Mouse (Mus musculus): ENCODE results near the gene Hoxd11. TPM values are rescaled to one million over a fixed set of nuclear protein-coding genes. Genes with fewer than 3 reads are reported as not detected.

Gene Hoxd11
- total RNA-seq, 2 experiments from 2014 or later = not detected

DNA sequence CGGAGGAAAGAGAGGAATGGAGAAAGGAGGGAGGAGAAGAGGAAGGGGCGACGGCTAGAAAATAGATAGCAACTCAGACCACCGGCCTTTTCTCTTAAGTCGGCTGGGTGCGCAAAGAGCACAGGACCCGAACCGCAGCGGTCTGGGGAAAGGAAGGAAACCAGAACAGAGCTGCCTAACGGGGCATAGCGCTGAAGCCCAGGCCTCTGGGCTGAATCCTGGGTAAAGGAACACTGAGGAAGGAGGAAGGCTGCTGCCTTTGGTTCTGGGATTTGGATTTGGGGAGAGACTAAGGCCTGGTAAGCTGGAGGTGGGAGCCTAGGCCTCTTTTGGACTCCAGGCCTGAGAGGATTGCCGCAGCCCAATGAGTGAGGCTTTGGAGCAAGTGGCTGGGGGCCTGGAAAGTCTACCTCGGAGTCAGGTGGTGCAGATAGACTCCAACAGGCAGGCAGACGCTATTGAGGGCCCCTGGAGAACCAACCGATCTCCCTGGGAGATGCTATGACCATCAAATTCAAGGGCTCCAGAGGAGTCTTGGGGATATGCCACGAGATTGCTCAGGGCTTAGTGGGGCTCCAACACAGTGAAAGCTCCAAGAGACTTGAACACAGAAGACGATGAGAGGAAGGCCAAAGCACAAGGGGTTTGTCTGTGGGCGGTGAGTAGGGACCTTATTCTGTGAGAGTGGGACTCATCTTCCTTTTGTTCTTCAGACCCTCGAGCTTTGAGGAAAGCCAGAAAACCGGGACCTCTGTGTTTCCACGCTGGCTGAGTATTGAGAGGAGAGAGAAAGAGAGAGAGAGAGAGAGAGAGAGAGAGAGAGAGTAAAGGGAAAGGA lies 1.4 kb downstream of the Hoxd11 start:
- DNase-seq (ENCODE audit: low spot score) = no peak

DNA sequence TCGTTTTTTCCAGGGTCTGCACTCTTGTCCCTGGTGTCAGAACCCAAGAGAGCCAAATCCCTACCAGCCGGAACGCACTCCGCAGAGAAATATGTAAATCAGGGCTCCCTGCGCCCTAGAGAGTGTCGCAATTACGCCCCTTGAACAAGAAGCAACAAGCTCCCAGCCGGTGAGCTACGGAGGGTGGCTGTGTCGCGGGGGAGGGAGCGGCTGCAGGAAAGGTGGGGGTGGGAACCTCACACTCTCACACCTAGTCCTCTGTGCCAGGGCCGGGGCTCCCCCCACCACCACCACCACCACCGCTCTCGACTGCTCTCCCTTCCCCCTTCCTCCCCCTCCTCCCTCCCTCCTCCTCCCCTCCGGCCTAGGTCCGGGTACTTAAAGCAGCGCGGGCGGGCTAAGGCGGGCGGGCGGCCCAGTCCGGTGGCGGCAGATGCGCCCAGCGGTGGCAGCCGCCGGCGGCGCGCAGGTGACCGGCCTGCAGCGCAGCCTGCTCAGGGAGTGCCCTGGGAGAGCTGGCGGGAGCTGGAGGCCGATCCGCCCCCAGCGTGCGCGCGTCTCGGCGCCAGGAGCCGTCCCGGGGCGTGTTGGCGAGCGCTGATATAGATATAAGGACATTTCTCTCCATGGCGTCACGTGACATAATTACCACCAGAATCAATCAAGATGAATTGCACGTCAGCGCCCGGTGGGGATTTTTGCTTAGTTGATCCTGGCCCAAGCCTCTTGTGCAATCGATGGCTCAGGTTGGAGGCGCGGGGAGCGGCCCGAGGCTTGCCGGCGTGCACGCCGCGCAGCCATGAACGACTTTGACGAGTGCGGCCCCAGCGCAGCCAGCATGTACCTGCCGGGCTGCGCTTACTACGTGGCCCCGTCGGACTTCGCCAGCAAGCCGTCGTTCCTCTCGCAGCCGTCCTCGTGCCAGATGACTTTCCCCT lies 2.5 kb downstream of the Hoxd11 start:
- DNase-seq (ENCODE audit: low spot score) = no peak

DNA sequence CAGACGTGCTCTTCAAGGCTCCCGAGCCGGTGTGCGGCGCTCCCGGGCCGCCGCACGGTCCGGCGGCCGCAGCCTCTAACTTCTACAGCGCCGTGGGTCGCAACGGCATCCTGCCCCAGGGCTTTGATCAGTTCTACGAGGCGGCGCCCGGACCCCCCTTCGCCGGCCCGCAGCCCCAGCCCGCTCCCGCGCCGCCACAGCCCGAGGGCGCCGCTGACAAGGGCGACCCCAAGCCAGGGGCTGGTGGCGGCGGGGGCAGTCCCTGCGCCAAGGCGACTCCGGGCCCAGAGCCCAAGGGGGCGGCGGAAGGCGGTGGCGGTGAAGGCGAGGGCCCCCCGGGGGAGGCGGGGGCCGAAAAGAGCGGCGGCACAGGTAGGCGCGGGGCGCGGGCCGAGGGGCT lies 3.4 kb downstream of the Hoxd11 start:
- no peak for DNase-seq (ENCODE audit: low spot score)

DNA sequence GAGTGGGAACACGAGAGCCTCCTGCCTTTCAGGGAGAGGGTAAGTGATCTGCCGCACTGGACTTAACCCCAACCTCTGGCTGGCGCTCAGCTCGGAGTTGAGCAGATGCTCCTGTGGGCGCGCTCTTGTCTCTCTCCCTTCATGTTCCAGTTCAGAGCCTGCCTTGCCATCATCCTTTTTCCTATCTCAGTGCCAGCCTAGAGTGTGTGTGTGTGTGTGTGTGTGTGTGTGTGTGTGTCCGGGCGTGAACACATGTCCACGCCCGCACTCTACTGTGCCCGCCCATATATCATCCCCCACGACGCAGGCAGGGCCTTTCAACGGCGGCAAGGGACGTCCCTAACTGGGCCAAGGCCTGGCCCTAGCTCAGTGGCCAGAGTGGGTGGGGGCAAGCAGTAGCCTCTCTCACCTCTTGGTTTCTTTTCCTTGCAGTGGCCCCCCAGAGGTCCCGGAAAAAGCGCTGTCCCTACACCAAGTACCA lies 4.2 kb downstream of the Hoxd11 start:
- DNase-seq (ENCODE audit: low spot score) = no peak

DNA sequence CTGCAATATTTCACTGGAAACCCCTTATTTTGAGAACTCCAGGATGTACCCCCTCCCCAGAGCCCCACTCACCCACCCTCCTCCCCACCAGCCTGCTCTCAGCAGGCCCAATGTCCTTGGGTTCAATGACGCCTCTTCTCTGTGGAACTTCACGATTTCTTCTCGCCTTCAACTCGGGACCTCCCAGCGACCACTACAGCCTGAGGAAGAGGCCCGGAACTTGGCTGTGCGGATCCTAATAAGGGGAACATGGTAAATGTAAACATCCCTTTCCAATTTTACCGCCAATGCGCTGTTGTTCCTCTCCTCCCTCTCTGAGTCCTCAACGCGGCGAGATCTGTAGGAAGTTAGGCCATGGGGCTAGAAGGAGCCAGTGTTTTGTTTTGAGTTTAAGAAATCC lies 4.7 kb downstream of the Hoxd11 start:
- DNase-seq (ENCODE audit: low spot score) = no peak

DNA sequence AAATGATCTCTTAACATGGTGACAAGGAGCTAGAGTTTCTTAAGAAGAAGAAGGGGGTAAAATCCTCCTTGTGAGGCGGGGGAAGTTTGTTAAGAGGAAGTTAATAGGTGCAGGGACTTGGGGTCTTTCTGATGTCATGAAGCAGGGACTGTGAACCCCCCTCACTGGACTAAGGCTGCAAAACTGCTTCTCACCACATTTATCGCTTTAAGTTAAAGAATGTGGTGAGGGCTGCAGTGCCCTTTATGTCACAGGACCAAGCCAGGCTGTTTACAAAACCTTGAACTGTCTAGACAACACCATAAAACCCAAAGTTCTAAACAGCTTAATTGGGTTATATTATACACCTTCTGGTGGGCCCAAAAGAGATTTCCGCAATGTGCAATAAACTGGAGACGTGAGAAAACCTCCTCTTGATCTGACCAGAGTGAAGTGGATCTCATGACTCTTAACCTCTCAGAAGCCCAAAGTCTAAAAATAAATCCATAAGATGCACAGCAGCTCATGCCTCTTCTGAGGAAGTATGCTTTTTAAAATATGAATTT lies 5.8 kb downstream of the Hoxd11 start:
- no peak for DNase-seq (ENCODE audit: low spot score)

DNA sequence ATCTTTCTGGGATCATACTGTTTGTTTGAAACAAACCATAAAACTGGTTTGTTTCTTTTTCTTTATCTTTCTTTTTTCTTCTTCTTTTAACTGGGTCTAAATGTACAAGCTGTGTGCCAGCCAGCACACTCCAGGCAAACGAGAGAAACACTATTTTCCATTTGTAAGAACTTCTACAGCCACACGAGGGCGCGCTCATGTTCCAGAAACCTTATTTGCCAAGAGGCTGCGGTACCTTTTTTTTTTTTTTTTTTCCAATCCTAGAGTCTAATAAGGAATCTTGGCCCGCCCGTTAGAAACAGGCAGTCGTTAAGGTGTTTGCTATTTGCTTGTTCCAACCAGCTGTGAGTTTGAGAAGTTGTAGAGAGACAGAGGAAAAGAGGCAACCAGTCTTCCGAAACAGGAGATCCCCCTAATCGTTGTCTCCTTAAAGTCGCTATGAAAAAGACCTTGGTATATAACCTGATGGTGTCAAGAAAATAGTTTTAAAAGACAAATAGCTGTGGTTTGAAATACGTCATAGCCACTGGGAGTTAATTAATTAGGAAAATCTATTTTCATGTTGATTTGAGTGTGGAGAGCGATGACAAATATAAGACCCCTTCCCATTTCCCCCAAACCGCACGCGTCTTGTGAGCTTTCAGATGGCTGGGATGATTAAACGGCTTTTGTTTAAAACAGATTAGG lies 7.1 kb downstream of the Hoxd11 start:
- DNase-seq (ENCODE audit: low spot score) = peak; percentile 68

DNA sequence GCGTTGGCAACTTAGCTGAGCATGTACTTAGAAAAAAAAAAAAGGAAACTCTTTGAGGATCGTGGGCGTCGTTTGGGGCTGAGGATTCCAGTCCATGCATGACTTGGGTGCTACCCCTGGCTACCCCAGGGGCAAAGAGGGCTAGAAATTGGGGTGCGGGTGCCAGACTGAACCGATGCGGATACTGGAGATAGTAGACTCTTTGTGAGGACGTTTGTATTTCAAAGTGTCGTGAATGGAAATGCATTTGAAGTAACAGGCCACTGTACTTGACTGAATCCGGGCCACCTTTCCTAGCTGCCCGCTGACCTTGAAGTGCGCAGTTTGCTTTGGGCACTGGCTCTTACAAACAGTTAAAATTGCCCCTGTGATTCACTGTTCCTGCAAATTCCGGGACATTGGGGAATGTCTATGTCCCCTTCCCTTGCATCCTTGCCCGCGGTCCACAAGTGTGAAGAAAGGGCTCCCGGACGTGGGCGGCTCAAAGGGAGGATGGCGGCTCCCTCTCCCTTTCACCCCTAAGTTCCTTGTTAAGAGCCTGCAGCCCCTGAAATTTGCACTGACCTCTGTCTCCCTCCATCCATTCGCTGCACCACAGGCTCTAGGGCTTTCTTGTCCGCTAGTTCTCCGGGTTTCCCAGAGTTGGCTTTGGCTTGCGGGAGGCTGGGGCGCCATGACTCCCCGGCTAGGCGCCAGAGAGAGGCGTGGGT lies 7.8 kb downstream of the Hoxd11 start:
- no peak for DNase-seq (ENCODE audit: low spot score)

DNA sequence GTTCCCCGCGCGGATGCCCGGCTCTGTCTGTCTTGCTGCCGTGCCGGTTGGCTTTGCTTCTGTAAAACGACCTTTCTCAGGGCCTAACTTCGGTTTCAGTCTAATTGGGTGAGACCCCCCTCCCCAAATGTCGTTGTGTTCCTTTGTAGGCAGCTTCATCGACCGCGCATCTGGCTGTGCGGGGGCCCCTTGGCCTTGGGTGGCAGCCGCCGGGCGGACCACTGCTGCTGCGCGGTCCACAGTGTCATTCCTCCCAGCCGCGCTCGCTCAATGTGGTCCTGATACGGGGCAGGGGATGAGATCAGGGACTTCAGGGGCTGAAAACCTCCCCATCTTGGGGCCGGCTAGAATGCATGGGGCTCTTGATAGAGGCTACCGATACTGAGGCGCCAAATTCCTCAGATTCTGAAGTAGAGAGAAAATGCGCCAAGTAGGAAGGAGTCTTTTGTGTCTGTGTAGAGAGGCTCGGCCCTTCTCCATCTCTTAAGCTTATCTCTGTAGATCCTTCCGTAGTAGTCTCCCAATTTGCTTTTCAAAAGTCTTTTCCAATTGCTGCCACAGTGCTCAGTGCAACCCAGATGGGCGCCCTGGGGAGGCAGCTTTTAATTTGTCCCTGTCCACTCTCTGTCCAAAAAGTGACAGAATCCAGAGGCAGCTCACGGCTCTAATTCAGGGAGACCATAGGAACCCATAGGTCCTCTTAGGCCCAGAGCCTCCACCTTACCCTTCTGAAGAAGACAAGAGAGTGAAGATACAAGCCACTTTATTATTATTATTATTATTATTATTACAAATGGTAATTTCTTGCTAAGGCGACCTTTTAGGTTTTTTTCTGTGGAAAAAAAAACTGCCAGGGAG lies 8.6 kb downstream of the Hoxd11 start:
- no peak for DNase-seq (ENCODE audit: low spot score)

DNA sequence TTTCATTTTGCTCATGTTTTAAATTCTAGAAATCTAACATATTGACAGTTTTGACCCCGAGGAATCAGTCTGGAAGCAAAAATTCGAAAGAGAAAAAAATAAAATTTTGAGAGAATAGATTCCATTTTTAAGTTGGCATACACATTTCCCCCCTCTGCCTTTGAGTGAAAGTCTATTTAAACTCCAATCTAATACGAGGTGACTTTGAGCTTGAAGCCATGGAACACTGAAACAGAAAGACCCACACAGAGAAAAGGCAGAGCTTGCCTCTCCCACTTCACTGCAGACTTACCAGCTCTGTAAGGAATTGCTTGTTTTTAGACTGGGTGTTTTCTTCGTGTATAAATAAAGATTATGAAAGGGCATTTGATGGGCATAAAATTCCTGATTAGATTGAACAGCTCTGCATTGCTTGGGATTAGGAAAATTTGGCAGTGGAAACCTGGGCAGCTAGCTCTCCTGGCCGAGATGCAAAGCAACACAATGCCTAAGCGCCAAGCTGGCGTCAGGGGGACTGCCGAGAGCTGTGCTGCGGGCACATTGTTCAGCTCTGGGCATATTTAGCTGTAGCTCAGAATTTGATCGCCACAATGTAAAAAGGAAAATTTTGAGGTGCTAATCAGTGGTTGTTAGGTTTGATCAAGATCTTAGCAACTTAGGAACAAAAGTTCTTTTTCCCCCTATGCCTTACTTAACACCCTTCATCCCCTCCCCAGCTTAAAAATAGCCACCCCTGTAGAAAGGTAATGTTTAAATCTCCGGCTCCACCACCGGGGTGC lies 9.6 kb downstream of the Hoxd11 start:
- no peak for DNase-seq (ENCODE audit: low spot score)

DNA sequence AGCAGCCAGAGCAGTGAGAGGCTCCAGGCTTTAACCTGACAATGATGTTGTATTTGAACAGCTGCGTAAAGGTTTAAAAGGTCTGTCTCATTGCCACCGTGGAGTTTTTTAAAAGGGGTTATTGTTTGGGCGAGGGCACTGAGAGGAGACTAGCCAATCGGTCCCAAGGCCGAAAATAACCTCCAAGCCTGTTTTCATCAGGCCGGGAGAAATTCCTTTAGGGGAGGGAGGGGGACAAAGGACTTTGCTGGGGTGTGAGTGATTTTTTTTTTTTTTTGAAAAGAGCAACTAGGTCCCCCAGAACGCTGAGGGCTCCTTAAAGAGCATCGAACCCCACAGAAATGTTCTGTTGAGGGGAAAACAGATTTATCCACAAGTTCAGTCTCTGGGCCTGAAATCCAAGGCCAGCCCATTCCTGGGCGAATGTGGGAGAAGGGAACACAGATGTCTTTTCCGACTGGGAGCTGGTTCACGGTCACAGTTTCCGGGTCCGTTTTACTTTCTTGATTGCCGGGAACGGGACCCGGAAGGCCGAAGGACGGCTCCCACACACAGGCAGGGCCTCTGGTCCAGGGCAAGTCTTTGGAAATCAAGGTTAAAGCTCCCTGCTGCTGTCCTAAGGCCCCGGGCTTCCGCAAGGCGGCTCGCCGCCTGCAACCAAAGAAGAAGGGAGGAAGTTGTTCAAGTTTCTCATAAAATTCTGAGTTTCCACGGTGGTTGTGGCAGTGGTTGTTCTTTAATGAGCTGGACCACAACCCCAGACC lies 10.4 kb downstream of the Hoxd11 start:
- DNase-seq (ENCODE audit: low spot score) = no peak

DNA sequence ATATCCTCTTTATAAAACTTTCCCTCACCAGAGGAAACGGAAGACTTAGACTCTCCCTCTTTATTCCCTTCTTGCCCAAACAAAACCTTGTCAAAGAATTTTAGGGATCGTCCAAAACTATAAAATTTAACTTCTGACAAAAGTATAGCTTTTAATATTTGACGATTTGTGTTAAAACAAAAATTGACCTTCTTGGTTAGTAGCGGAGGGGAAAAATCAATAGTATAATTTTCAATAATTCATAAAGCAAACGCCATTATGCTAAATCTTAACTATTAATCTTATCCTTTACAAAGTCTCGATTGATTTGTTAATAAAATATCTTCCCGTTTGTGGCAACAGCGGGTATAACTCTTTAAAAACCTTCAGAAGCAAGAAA lies 11.0 kb downstream of the Hoxd11 start:
- no peak for DNase-seq (ENCODE audit: low spot score)

DNA sequence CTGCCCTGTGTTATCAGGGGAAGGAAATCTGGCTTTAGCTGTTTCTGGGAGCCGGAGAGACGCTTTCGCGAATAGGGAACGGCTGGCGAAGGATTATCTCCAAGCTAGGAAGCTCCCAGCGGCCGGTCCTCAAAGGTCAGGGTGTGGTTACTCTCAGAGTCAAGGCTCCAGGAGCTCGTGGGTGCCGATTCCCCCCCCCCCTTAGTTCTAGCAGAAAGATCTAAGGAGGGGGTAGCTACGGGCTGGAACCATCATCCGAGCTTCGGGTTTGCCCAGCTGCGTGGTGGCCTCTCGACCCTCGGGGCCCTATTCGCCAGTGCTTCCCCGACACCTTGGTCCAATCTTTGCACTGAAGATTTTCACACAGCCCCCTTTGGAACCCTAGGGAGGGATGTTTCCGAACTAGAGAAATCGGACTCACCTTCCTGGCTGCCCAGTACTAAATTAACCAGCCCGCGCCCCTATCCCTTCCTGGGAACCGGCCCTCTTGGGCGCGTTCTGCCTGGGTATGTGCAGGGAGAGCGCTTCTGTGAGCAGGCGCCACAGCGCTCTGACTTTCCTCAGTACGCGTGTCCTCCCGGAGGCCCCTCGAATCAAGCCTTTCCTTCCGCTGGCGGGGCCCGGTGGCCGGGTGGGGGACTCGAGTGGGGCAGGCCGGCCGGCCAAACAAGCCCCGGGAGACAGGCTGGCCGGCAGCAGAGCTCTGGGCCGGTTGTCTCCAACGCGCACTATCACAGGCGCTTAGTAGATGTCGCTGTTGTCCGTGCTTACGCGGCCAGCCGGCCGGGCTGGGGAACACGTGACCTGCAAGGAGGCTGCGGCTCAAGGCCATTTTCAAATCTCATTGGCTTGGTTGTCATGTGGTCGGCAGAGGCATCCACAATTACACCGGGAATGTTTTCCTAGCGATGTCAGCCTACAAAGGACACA lies 11.9 kb downstream of the Hoxd11 start, which contains the start of gene Hoxd10:
Gene Hoxd10 (plus strand): TSS at position 903 of the 930 bp plus-strand sequence.
- peak; percentile 82 for DNase-seq (ENCODE audit: low spot score)

DNA sequence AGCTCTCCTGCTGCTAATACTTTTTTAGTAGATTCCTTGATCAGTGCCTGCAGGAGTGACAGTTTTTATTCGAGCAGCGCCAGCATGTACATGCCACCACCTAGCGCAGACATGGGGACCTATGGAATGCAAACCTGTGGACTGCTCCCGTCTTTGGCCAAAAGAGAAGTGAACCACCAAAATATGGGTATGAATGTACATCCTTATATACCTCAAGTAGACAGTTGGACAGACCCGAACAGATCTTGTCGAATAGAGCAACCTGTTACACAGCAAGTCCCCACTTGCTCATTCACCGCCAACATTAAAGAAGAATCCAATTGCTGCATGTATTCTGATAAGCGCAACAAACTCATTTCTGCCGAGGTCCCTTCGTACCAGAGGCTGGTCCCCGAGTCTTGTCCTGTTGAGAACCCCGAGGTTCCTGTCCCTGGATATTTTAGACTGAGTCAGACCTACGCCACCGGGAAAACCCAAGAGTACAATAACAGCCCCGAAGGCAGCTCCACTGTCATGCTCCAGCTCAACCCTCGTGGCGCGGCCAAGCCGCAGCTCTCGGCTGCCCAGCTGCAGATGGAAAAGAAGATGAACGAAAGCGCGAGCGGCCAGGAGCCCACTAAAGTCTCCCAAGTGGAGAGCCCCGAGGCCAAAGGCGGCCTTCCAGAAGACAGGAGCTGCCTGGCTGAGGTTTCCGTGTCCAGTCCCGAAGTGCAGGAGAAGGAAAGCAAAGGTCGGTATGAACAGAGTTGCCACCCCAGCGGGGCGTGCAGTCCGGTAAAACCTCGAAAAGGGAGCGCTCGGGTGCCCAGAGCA lies 12.8 kb downstream of the Hoxd11 start:
- no peak for DNase-seq (ENCODE audit: low spot score)

DNA sequence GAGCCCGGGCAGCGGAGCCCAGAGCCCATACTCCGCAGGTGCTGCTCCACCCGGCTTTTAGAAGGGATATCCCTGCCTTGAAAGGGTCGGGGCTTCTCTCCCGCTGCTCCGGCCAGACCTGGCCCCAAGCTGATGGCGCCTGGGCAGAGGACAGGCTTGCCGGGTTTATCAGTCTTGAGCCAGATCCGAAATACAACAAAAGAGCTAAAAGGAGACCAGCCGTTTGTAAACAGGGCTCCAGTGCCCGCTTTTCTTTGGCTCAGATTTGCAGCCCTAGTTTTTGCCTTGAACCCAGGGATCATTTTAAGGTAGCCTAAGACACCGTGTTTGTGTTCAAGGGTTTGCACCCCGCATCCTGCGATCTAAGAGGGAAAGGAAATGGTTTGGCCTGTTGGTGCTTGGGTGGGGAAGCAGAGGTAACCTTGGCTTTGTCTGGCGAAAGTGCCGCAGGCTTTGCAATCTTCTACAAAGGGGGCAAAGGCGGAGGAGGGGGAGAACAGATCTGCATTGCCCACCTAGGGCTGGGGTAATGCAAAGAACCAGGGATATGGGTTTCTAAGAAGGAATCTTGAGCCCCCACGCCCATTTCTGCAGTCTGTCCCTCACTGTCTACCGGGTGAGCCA lies 13.6 kb downstream of the Hoxd11 start:
- no peak for DNase-seq (ENCODE audit: low spot score)

DNA sequence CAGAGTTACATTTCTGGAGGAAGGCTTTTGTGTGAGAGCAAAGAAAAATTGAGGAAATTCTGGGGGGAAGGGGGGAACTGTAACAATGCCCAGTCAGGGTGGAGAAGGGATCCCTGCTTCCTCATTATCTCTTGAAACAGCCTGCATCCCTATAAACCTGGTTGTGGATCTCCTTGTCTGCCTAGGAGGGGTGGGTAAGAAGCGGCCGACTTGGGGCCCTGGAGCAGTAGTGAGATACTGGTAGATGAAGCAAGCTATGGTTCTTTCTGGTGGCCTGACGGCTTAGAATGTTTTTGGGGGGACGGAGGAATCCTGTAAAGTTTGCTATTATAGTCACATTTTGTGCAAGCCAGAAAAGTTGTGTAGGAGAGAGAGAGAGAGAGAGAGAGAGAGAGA lies 14.1 kb downstream of the Hoxd11 start:
- no peak for DNase-seq (ENCODE audit: low spot score)

Measured in gastrocnemius, adult 18-20 months (tissue).